Mouse (Mus musculus): Measurements from ENCODE around the gene Xaf1. TPM values are rescaled to one million over a fixed set of nuclear protein-coding genes. Genes with fewer than 3 reads are reported as not detected.
"Not testable (repeated sequence)": the region's sequence is repeated elsewhere in the genome, so short reads cannot be mapped to it uniquely, and the experiment has no call there.

Xaf1 gene
- total RNA-seq, 4 experiments from 2014 or later: 7.5 to 16.5 (median 10.7) TPM

DNA sequence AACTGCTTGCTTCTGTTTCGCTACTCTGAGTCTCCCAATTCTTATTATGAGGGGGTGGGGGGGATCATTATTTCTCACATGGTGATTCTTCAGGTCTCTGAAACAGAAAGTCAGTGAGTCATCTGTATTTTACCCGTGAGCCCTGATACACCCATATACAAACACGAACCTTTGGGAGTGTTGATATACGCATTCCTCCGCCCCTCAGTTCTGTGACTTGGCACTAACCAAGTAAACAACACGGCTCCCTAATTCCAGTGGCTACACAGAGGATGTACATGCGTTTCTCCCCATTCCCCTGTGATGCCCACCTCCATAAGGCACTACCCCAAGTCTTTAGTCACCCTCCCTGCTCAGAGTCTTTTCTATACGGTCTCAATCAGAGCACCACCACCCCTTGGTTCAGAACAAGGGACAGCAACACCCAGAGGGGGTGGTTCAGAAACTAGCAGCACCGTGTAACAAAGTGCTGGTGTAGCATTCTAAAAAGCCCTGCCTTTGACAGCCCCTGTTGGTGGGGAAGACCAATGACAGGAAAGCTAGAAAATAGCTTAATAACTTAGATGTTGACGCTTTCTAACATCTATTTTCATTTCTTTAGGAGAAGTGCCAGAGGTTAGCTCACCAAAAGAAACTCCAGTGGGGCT is 10.0 kb downstream of the Xaf1 start:
- no peak for DNase-seq (ENCODE audit: low spot score in 2 of 2)

DNA sequence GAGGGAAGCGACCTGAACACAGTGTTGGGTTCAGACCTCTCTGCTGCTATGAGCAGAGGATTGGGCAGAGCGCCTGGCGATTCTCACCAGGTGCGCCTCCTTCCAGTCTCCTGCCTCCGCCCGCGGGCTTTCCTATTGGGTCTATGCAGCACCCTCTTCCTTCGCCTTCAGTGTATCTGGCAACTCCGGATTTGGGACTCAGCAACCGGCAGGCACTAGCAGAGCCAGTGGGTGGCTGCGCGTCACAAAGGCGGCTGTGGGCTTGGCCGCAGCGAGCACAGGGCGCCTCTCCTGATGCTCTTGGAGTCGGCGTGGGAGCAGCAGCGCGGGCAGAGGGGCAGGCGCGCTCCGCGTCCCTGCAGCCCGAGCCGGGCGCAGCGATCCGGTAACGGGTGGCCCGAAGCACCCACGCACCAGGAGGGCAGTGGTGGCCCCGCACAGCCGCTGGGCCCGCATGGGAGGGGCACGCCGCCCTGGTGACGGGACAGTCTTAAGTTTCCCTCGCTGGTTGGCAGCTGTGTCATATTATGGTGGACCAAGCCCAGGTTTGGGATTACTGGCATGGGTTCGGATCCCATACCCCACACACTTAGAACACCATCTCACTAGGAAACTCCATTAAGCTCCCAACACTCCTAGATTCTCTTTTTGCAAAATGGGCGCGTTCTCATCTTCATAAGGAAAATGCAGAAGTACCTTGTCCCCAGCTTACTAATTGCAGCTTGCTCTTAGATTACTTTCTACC is 12.9 kb downstream of the Xaf1 start, which contains the start of gene Fbxo39:
Gene Fbxo39 (plus strand): TSS at position 294 of the 745 bp plus-strand sequence.
- peak; percentile 30 to 33 for DNase-seq (ENCODE audit: low spot score in 2 of 2)

DNA sequence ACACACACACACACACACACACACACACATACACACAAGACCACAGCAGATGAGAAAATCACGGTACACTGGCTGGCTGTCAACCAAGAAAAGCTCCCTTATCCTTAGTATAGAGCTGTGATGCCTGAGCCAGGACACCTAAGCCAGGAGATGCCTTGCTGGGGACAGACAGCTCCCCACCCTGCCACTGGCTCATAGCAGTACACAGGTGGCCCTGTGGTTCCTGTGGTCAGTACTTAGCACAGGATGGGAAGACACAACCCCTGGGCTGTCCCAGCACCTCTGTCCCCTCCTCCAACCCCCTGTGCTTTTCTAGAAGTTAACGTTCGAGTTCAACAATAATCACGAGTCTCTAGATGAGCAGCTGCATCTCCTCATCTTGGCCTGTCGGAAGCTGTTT is 16.6 kb downstream of the Xaf1 start:
- no peak for DNase-seq (ENCODE audit: low spot score in 2 of 2)

DNA sequence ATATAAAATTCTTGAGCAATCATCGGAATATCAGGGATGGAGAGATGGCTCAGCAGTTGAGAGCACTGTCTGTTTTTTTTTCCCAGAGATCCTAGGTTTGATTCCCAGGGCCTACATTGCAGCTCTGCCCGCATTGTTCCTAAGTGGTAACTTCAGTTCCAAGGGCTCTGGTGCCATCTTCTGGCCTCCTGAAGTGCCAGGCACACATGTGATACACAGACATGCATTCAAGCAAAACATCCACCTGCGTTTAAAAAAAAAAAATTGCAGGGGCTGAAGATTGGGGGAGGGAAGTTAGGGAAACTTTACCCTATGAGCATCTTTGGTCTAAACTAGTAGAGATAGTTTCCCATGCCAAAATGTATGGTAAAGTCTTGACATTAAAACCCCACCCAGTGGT is 23.0 kb downstream of the Xaf1 start:
- no peak for DNase-seq (ENCODE audit: low spot score in 2 of 2)

DNA sequence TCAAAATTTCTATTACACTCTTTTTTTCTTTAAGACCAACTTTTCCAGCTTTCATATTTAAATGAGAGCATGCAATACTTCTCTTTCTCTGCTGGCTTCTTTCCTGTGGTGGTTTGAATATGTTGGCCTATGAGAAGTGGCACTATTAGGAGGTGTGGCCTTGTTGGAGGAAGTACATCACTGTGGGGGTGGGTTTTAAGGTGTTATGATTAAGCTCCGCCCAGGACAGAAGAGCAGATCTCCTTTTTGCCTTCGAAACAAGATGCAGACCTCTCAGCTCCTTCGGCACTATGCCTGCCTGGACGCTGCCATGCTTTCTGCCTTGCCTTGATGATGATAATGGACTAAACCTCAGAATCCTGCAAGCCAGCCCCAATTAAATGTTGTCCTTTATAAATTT is 24.3 kb downstream of the Xaf1 start:
- no peak for DNase-seq (ENCODE audit: low spot score in 2 of 2)

DNA sequence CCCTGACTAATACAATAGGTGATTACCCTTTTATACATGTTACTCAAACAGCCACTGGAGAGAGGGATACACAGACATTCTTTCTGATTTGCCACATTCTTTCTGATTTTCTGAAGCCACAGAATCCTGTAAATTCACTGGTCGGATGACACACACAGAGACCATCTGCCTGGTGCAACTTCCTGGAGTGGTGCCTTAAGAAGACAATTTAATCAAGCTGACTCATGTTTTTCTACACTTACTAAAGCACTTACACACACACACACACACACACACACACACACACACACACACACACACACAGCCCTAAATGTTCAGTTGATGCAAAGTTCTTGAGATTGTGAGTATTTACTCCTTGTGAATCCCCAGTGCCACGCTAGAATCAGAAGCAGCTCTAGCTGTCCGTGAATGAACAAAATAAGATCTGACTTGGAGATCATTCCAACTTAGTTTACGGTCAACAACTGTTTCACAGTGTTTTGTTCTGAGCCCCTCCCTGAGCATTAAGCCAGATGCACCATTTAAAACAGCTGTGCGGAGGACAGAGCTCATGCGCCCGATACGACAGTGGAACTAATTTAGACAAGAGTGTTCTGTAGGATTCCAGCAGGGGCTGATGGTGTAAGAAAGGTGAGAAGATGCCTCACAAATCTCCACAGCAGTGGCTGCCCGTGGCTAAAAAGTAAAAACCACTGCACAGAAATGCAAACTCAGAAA is 31.7 kb downstream of the Xaf1 start:
- peak; percentile 52 to 58 for DNase-seq (ENCODE audit: low spot score in 2 of 2)

DNA sequence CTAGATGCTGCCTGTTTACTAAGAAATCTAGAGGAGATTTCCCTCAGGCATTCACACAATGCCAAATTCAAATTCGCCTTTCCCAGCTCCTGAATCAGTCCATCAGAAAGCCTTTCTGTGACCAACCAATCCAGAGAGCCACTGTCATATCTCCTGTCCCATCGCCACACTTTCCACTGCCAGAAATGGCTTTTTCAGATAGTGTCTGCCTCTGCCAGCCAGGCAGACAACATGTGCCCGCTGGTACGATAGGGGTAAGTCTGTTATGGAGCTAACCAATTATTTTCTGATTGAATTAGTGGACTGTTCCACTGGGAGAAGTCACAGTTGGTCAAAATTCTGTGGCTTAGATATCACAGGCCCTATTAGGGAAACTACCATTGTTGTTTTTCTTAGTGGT is 33.2 kb downstream of the Xaf1 start:
- no peak for DNase-seq (ENCODE audit: low spot score in 2 of 2)

DNA sequence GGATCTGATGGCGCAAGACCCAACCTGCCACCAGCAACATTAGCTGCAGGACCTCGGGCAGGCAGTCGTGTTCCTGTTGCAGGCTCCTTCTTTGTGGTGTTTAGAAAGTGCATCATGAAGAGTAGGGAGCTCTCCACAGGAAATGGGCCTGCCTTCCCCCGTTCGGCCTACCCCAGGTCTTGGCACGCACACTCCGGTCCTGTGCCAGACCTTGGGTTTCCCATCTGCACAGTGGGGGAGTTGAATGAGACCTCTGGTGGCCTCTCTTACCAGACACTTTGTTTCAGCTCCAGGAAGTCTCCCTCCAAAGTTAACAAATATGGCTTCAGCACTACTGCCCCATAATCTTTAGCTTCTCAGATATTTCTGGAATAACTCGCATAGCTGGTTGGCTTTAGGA is 35.3 kb downstream of the Xaf1 start:
- DNase-seq (ENCODE audit: low spot score in 2 of 2): no peak

DNA sequence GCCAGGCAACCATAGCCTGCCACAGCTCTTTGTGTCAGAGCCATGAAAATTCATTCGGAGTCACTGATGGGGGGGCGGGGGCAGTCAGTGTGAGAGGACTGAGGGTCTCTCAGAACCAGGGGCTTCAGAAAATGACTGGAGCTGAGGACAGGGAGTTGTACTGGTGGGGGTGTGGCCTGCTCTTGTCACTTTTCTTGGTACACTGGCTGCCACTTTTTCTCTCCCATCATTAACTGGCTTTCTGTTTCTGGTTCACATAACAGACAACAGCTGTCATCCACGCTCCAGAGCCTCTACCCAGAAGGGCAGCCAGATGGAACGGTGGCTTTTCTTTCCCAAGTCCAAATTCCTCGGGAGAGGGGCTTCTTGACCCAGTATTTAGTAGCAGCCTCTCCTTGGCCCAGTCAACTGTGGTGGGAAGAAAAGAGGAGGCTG is 37.0 kb downstream of the Xaf1 start:
- peak in 1 of 2 experiments; percentile 26 for DNase-seq (ENCODE audit: low spot score in 2 of 2)

DNA sequence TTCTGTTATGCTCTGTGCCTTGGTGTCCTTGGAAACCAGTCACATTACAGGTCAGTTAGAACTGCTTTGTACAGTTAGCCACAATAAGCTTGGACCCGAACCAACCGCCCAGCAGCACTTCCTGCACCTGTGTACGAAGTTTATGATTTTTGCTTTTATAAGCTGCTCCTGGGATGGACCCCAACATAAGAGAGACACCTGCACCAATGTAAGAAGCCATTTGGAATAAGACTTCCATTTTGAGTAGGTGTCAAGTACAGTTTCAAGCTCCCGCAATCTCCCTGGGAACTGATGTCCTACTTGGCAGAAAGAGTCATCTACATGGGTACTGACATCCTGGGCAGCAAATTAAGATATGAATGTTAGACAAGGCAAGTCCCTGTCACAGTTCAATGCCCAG is 38.3 kb downstream of the Xaf1 start:
- DNase-seq (ENCODE audit: low spot score in 2 of 2): no peak

DNA sequence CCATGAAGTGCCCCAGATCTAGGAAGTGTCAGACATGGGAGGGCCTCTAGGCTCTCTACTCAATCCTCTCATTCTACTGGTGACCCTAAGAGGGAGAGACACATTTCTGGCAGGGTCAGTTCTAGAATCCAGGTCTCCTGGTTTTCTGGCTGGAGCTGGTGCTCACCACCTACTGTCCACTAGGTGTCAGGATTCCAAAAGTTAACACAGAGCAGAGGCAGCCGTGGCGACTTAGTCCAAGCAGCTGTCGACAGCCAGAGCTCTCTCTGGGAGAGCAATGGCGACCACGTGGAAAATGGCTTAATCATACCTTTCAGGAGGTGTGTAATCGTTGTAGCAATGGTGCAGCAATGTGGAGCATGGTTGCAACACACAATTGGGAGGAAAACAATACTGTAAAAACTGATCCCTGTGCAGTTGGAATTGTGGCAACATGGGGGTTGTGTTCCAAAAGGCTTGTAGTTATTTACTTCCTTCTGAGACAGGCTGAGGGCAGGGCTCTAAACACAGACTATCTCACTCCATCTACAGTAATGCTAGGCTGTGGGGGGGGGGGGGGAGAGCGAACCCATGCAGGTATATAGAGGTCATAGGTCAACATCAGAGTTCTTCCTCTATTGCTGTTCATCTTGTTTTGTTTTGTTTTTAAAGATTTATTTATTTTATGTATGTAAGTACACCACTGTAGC is 41.3 kb downstream of the Xaf1 start:
- DNase-seq (ENCODE audit: low spot score in 2 of 2): peak in 1 of 2 experiments; percentile 74

DNA sequence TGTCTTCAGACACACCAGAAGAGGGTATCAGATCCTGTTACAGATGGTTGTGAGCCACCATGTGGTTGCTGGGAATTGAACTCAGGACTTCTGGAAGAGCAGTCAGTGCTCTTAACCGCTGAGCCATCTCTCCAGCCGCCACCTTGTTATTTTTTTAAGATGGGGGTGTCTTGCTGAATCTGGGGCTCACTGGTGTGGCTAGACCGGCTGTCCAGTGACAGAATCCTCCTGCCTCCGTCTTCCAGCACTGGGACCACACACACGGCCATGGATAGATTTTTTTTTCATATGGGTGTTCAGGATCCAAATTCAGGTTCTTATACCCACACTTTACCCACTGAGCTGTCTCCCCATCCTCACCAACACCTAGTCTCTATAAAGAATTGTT is 41.8 kb downstream of the Xaf1 start:
- not testable (repeated sequence) for DNase-seq (ENCODE audit: low spot score in 2 of 2)

DNA sequence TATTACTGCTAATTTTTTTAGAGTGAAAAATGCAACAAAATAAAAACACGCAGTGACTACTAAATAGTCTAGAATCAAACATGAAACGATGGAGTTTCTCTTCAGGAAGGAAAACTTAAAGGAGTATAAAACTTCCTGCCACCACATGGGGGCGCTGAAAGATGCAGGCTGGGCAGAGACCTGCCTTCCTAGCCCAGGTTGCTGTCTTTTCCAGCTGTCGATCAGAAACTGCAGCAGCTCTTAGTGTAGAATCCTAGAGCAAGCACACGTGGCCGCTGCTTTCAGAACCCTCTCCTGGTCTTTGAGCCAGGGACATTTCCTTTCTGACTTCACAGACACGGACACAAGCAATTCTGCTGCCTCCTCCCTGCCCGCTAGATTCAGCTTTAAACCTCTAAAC is 42.5 kb downstream of the Xaf1 start:
- no peak for DNase-seq (ENCODE audit: low spot score in 2 of 2)

DNA sequence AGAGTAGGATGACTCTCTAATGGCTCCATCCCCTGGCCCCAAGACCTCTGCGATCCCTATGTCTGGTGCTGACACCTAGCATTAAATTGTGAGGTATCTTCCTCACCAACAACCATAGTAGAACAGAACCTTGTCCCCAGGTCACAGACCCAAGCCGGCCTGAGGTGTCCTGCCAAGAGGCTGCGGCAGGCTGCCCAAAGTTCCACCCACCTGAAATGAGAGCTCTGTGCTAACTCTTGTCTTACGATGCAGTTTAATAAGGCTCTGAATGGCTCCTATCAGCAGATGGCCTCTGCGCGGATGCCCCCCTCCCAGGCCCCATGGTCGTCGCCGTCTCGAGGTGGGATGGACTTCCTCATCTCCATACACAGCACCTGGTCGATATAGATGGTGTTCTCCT is 43.1 kb downstream of the Xaf1 start:
- no peak for DNase-seq (ENCODE audit: low spot score in 2 of 2)

DNA sequence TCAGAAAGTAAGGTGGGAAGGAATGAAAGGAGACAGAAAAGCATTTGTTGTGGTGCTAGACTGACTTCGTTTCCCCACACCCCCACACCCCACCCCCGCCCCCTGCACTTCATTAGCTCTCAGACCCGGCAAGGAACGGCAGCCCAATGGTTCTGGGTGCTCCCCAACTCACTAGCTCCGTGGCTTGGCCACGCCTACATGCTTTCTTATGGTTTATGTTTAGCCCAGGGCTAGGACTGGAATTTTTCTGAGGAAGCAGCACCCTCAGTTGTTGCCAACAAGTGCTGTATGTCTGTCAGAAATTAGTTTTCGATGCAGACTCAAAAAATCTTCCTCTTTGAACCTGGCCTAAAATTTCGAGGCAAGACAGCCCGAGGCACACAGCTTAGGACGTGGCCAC is 47.1 kb downstream of the Xaf1 start:
- DNase-seq (ENCODE audit: low spot score in 2 of 2): no peak

DNA sequence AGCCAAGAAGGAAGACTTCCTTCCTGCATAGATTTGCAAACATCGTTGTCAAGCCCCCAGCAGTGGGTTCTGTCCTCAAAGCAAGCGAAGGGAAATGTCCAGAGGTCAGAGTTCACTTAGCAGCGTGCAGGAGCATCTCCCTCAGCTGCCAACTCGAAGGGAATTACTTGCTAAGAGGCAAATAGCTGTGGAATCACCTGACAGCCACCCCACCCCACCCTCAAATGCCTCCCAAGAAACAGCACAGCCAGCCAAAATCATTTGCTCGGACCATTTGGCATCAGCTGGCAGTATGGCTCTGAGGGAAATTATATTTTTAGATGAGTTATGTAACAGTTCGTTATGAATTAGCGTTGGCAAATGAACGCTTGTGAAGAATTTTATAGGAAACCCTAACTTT is 47.6 kb downstream of the Xaf1 start:
- peak in 1 of 2 experiments; percentile 63 for DNase-seq (ENCODE audit: low spot score in 2 of 2)

DNA sequence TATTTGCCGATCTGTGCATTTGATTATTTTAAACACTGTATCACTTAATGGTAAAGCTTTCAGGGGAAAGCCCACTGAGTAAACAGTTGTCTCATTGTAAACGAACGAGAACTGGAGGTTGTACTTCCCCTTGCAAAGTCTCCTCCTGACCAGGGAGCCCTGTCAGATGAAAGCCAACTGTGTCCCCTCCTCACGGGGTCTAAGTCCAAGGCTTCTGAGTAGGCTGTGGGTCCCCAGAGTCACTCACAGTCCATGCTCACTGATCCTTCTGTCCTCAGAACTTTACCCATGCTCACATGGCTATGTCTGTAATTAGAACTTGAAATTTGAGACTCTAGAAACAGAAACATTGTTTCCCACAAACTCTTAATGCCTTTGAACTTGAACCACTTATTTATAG is 48.2 kb downstream of the Xaf1 start:
- DNase-seq (ENCODE audit: low spot score in 2 of 2): no peak

DNA sequence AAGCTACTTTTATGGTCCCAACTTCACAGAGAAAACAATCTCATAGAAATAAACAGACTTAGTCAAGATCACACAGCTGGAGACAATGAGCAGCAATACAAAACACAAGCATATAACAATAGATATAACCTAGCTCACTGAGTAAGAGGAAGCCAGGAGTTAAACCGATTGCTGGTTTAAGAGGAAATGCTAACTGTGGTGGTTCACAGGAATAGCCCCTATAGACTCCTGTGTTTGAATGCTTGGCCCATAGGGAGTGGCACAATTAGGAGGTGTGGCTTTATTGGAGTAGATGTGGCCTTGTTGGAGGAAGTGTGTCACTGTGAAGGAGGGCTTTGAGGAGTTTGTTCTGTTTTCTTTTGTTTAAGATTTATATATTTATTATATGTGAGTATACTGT is 50.8 kb downstream of the Xaf1 start:
- DNase-seq (ENCODE audit: low spot score in 2 of 2): no peak

DNA sequence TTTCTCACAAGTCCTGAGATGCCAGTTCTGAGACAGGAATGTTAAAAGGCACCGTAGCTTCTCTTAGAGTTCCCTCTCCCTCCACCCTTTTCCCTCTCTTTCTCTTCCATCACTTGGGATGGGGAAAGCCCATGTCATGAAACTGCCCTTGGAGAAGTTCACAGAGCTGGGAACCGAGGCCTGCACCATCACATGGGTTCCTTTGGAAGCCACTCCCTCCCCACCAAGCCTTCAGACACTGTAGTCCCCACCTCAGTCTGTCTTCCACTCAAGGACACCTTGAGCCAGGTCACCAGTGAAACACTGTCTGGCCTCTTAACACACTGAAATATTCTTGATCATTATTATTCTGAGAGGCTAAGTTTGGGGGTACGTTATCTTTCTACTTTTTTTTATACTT is 51.8 kb downstream of the Xaf1 start:
- DNase-seq (ENCODE audit: low spot score in 2 of 2): no peak

DNA sequence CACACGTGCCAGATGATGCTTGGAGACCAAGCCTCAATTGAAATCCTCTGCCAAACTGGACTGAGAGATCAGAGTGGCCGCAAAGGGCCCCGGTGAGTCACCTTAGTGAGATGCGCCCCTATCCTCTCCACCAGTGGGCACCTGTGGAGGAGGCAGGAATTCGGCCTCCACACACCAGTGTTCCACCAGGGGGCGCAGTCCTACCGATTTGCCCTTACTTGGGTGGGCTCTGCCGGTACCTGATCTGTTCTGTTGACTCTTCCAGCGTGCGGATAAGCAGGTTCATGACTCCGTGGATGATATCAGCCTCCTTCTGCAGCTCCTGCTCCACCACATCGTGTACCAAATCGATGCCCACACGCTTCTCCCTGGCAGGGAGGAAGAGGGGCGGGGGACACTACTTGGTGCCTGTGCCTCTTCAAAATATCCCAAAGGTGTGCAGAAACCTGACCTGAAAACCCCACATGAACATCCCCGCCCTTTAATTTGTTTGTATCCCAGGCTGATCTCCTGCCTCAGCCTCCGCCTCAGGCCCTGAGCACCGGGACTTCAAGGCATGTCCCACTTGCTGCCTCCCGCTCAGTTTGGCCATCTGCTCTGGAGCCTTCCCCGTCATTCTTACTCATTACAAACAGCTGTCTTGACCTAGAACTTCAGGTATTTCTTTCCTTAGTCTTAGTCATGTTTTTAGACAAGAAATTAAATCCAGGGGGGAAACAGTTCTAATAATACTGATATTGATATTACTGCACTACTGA is 53.7 kb downstream of the Xaf1 start:
- DNase-seq (ENCODE audit: low spot score in 2 of 2): peak in 1 of 2 experiments; percentile 76
